Mouse (Mus musculus) limb, embryonic 14.5 days (tissue): Measurements from ENCODE around the gene Tcf7l1. TPM values are rescaled to one million over a fixed set of nuclear protein-coding genes. Genes with fewer than 3 reads are reported as not detected.
A peak's percentile ranks its signal among the peaks of the same experiment; 100 is the strongest.

Source experiments
- ATAC-seq: fragments of 200-750 bp; cut with Nextera tagmentation; 2 replicates; pipeline ENCODE4 v1.8.0; 2017; ENCODE audit warnings: low read depth, moderate number of reproducible peaks, moderate TSS enrichment; ENCODE audit not compliant: low FRiP score
- DNase-seq: peaks from one replicate; pipeline ENCODE4 v3.0.0-alpha.2; 2015; ENCODE audit warnings: low spot score
- H3K27ac ChIP-seq: fragments of 300-500 bp; sonication (generic); replicated peaks from 2 replicates; pipeline ENCODE4 v1.5.1; 2014; ENCODE audit warnings: low read depth, mild to moderate bottlenecking, low read length, moderate library complexity, mixed read lengths
- H3K27me3 ChIP-seq: fragments of 300-500 bp; sonication (generic); 2 replicates; pipeline ENCODE4 v1.6.1; 2014; ENCODE audit warnings: low read length, mixed read lengths; ENCODE audit not compliant: control insufficient read depth, insufficient read depth
- H3K36me3 ChIP-seq: fragments of 300-500 bp; sonication (generic); 2 replicates; pipeline ENCODE4 v1.6.1; 2014; ENCODE audit warnings: mild to moderate bottlenecking, low read length, moderate library complexity, mixed read lengths; ENCODE audit not compliant: control insufficient read depth, insufficient read depth
- H3K4me1 ChIP-seq: fragments of 300-500 bp; sonication (generic); 2 replicates; pipeline ENCODE4 v1.6.1; 2014; ENCODE audit warnings: antibody characterized with exemption, low read length, mixed read lengths; ENCODE audit not compliant: control insufficient read depth, insufficient read depth
- H3K4me2 ChIP-seq: fragments of 300-500 bp; sonication (generic); replicated peaks from 2 replicates; pipeline ENCODE4 v1.6.1; 2014; ENCODE audit warnings: low read depth, mild to moderate bottlenecking, low read length, moderate library complexity; ENCODE audit not compliant: severe bottlenecking
- H3K4me3 ChIP-seq: fragments of 300-500 bp; sonication (generic); replicated peaks from 2 replicates; pipeline ENCODE4 v1.5.1; 2014; ENCODE audit warnings: low read length
- H3K9ac ChIP-seq: fragments of 300-500 bp; sonication (generic); 2 replicates; pipeline ENCODE4 v1.6.1; 2014; ENCODE audit warnings: mild to moderate bottlenecking, low read depth, low read length, moderate library complexity; ENCODE audit not compliant: severe bottlenecking
- H3K9me3 ChIP-seq: fragments of 300-500 bp; sonication (generic); 2 replicates; pipeline ENCODE4 v1.6.1; 2016; ENCODE audit warnings: low read length; ENCODE audit not compliant: control insufficient read depth
- POLR2A ChIP-seq: fragments of 200-500 bp; IDR thresholded peaks from 2 replicates; pipeline ENCODE4 v1.8.0; 2012; ENCODE audit warnings: inconsistent platforms, mild to moderate bottlenecking, moderate library complexity, borderline replicate concordance; ENCODE audit not compliant: insufficient read depth, insufficient read length; ENCODE audit errors: extremely low read depth
- WGBS: fragments of 180-500 bp; shearing (Covaris S2); extraction: QIAGEN DNeasy Blood & Tissue Kit; methylation state at CpG from one replicate; pipeline ENCODE4 v1.1.7; 2014; 5-methylcytosine and 5-hydroxymethylcytosine counted together
- polyA plus RNA-seq, 2 experiments: library from polyadenylated mRNA; depleted of rRNA in 1 of 2; stranded (reverse) in 1 of 2; unstranded in 1 of 2; fragments of >200 nt; fragmentation: Nextera tagmentation in 1 of 2; extraction: Ambion mirVana in 1 of 2; gene quantifications; 2 replicates each; pipeline versions ENCODE4 v1.2.1 to v1.2.3; 2012 to 2014

Gene Tcf7l1
- polyA plus RNA-seq, 2 experiments = 47.9 to 78.1 TPM

DNA sequence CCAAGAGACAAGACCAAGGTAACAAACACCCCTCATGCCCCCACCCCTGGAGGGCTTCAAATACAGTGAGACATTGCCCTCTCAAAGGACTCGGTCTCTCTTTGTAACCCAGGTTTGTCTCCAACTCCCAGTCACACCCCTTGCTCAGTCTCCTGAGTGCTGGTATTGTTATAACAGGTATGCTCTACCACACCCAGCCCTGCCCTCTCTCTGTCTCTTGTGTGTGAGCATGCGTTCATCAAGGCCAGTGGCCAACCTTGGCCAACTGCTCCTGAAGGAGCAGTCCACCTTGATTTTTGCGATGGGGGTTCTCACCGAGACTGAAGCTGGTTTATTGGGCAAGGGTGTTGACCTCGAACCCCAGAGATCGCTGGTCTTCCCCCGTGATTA is 133.0 kb downstream of the Tcf7l1 start:
- no peak for ATAC-seq
- H3K4me2 ChIP-seq = peak overlapping the region; percentile 54
- peaks cover 58% of the 10 kb centered on the region for H3K4me1 ChIP-seq
- no peaks in the 10 kb centered on the region for H3K9me3 ChIP-seq
- 33% methylated on average over 7 of the region's 7 CpGs for WGBS
- no peak for TF ChIP-seq POLR2A
- peak overlapping the region; percentile 29 for H3K4me3 ChIP-seq
- H3K36me3 ChIP-seq = no peaks in the 10 kb centered on the region
- H3K27me3 ChIP-seq = no peaks in the 10 kb centered on the region
- no peak for DNase-seq
- H3K27ac ChIP-seq = peak overlapping the region; percentile 89
- peak overlapping the region; percentile 1; the same call in 1 of the 2 replicates for H3K9ac ChIP-seq

DNA sequence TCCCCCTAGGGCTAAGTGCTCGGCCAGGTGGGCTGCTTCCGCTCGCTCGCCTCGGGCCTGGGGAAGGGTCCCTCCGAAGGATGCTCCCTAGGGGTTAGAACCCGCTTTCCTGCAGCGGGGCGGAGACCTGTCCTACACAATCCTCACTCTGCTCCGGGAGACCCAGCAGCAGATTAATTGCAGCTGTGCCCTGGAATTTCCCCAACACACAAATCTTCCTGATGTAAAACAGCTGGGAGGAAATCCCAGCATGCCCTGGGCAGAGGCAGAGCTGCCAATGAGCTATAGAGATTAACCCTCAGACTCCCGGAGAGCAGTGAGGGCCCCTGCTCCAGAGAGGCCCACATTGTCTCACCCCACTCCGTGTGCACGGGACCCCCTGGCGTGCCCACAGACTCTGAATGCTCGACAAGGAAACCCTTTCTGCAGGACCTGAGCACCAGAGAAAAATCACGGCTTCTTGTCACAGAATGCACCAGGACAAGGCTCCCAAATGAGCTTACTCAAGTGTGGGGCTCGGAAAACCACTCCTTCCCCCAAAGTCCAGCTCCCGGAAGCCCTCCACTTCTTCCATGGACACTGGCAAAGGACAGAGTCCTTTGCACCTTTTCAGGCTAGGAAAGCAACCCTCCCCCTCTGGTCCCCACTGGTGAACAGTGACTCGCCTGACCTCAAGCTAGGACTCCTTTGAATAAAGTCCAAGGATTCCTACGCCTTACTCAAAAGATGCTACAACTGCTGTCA is 133.6 kb downstream of the Tcf7l1 start:
- H3K4me1 ChIP-seq = peaks cover 58% of the 10 kb centered on the region
- peak overlapping the region; percentile 54 for H3K4me2 ChIP-seq
- H3K27ac ChIP-seq = peak overlapping the region; percentile 89
- H3K9me3 ChIP-seq = no peaks in the 10 kb centered on the region
- peak; percentile 92 for ATAC-seq
- peak overlapping the region; percentile 28 for H3K9ac ChIP-seq
- 8% methylated on average over 20 of the region's 20 CpGs for WGBS
- peak; percentile 96 for DNase-seq
- peak overlapping the region; percentile 29 for H3K4me3 ChIP-seq
- no peaks in the 10 kb centered on the region for H3K36me3 ChIP-seq
- H3K27me3 ChIP-seq = no peaks in the 10 kb centered on the region
- 0 out of 2 replicates have a peak, but pooled peaks have one; percentile 16 for TF ChIP-seq POLR2A

DNA sequence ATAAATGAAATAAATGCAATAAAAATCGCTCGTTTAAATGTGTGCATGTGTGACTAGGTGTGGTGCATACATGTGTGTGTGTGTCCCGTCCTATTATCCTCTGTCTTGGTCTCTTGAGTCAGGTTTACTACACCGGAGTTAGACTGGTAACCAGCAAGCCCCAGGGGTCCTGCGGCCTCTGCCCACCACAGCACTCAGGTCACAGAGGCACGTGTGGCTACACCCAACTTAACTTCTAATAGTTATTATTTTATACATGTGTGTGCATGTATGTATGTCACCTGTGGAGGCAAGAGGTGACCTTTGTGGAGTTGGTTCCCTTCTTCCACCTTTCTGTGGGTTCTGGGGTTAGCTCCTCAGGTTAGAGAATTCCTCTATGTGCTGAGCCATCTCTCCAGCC is 134.7 kb downstream of the Tcf7l1 start:
- ATAC-seq = no peak
- H3K4me2 ChIP-seq = no peak overlapping the region
- 68% methylated on average over 6 of the region's 6 CpGs for WGBS

DNA sequence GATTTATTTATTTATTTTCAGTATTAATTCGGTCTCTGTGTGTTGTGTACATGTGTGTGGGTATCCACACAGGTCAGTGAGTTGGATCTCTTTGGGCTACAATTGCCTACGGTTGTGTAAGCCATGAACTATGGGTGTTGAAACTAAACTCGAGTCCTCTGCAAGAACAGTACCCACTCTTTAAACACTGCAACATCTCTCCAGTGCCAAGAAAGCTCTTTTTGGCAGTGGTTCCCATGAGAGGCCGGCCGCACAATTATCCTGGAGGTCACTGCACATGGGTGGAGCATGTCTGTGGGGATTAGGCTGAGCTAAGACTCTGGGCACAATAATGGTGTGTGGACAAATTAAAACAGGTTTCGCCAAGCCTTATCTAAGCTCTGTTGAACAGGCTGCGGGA is 135.6 kb downstream of the Tcf7l1 start:
- WGBS = 73% methylated on average over 7 of the region's 7 CpGs
- H3K4me1 ChIP-seq = peaks cover 59% of the 10 kb centered on the region
- no peak overlapping the region for H3K27ac ChIP-seq
- ATAC-seq = no peak
- no peak overlapping the region for H3K4me2 ChIP-seq
- no peaks in the 10 kb centered on the region for H3K9me3 ChIP-seq
- no peaks in the 10 kb centered on the region for H3K27me3 ChIP-seq
- 0 out of 2 replicates have a peak, but pooled peaks cover 4% of the 10 kb centered on the region for H3K36me3 ChIP-seq
- no peak for TF ChIP-seq POLR2A
- no peak for DNase-seq
- no peak overlapping the region for H3K9ac ChIP-seq
- H3K4me3 ChIP-seq = no peak overlapping the region

More for the DNA sequence above, 134.7 kb downstream of the Tcf7l1 start:
- H3K27ac ChIP-seq = peak overlapping the region; percentile 89; the same call in 1 of the 2 replicates
- H3K4me3 ChIP-seq = no peak overlapping the region
- no peak for TF ChIP-seq POLR2A
- H3K4me1 ChIP-seq = peaks cover 53% of the 10 kb centered on the region
- H3K27me3 ChIP-seq = no peaks in the 10 kb centered on the region
- 0 out of 2 replicates have a peak, but pooled peaks cover under 1% of the 10 kb centered on the region for H3K36me3 ChIP-seq
- no peaks in the 10 kb centered on the region for H3K9me3 ChIP-seq
- no peak overlapping the region for H3K9ac ChIP-seq
- DNase-seq = no peak

DNA sequence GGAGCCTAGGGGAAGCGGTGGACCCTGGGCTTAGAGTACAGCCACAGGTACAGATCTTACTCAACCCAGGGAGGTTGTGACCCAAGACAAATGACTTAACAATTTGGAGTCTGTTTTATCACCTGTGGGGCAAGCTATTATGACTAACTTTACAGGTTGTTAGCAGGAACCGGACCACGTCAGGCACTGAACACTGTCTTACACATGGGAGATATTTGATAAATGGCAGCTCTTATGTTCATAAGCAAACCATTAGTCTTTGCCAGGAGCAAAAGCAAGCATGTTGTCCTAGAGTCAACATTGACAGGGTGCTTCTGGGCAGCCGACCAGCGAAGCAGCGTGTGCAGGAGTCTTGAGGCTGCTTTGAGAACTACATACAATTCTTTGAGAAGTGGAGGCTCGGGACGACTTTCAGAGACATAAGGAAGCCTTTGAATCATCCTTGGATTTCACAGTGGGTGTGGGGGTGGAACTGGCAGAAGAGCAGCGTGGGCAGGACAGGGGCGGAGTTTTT is 138.7 kb downstream of the Tcf7l1 start:
- Histone ChIP-seq H3K9me3 (no peaks in the 10 kb centered on the region), H3K27ac (no peak overlapping the region), H3K4me3 (no peak overlapping the region), H3K27me3 (no peaks in the 10 kb centered on the region), H3K4me2 (no peak overlapping the region), H3K36me3 (peaks cover 19% of the 10 kb centered on the region), H3K9ac (no peak overlapping the region), H3K4me1 (peaks cover 44% of the 10 kb centered on the region)
- ATAC-seq (no peak), DNase-seq (no peak)
- 55% methylated on average over 10 of the region's 10 CpGs for WGBS
- no peak for TF ChIP-seq POLR2A
